Comparison of ENCODE assay signal across 10 mouse cellular contexts in the genomic region with DNA sequence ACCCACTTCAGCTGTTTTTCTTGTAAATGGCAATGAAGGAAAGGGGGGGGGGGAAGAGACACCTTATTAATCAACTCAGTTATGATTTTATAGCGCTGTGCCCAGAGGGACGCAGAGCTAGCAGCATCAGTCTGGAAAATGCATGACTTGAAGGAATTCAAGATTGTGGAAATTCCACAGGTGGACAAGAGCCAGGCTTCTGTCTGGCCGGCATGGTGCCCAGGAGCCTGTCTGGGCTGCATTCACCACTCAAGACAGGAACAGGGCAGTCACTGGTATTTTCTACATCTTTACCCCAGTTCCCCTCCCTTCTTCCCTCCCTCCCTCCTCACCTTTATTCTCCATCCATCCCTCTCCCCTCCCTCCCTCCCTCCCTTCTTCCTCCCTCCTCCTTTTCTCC.
DNase-seq lines count a peak whose midpoint lies in the region.
"Had no signal": no experiment of that assay in that cellular context is flagged by ENCODE, and none has a peak within 500 bp of the region (broad histone marks: within the 10 kb centered on the region; RNA-seq: fewer than 3 reads in every experiment).

No protein-coding gene starts in this region.

- peak; percentile 10 for DNase-seq in adrenal gland, postnatal 10 days
- no peak for DNase-seq in adrenal gland, adult 8-10 months
- peak; percentile 19 to 27 for DNase-seq in left cerebral cortex, adult 18-20 months (ENCODE audit: low spot score in 2 of 2)
- no peak for DNase-seq in left cerebral cortex, adult 9 months (ENCODE audit: low spot score in 2 of 2)
- DNase-seq in urinary bladder, postnatal 14 days (ENCODE audit: low spot score) = peak; percentile 24
- DNase-seq in urinary bladder, postnatal 25 days (ENCODE audit: low spot score) = no peak
- DNase-seq in lung, postnatal 36 days = peak; percentile 14
- no peak for DNase-seq in spleen, adult 12 weeks (ENCODE audit: low spot score)
- DNase-seq: forebrain, postnatal 0 days; liver had no signal

Comparison
In these comparisons a context has a peak if more than half of its experiments do, and no peak if none do; other contexts are left out.
1. DNase-seq: peak in adrenal gland, postnatal 10 days (single experiment), left cerebral cortex, adult 18-20 months (2 of 2), urinary bladder, postnatal 14 days (single experiment) and lung, postnatal 36 days (single experiment); none in adrenal gland, adult 8-10 months (single experiment), left cerebral cortex, adult 9 months (0 of 2), urinary bladder, postnatal 25 days (single experiment) and spleen, adult 12 weeks (single experiment).